Mouse (Mus musculus) lung, embryonic 16.5 days (tissue): ENCODE results near the gene Pfn4. TPM values are rescaled to one million over a fixed set of nuclear protein-coding genes. Genes with fewer than 3 reads are reported as not detected.
A peak's percentile ranks its signal among the peaks of the same experiment; 100 is the strongest.

ENCODE experiments used
- ATAC-seq: fragments of 200-750 bp; cut with Nextera tagmentation; 2 replicates; pipeline ENCODE4 v1.8.0; 2017; ENCODE audit warnings: low read depth, mild to moderate bottlenecking, moderate library complexity
- H3K27ac ChIP-seq: fragments of 300-500 bp; sonication (generic); 2 replicates; pipeline ENCODE4 v1.5.1; 2014; ENCODE audit warnings: mild to moderate bottlenecking, control low read depth, low read length
- H3K27me3 ChIP-seq: fragments of 300-500 bp; sonication (generic); 2 replicates; pipeline ENCODE4 v1.6.1; 2014; ENCODE audit warnings: low read depth, low read length, mixed read lengths; ENCODE audit not compliant: control insufficient read depth, insufficient read depth
- H3K36me3 ChIP-seq: fragments of 300-500 bp; sonication (generic); 2 replicates; pipeline ENCODE4 v1.6.1; 2014; ENCODE audit warnings: low read length; ENCODE audit not compliant: control insufficient read depth, insufficient read depth
- H3K4me1 ChIP-seq: fragments of 300-500 bp; sonication (generic); replicated peaks from 2 replicates; pipeline ENCODE4 v1.6.1; 2014; ENCODE audit warnings: low read length, mixed read lengths; ENCODE audit not compliant: control insufficient read depth, insufficient read depth
- H3K4me2 ChIP-seq: fragments of 300-500 bp; sonication (generic); 2 replicates; pipeline ENCODE4 v1.6.1; 2014; ENCODE audit warnings: low read depth, low read length, control low read depth
- H3K4me3 ChIP-seq: fragments of 300-500 bp; sonication (generic); 2 replicates; pipeline ENCODE4 v1.5.1; 2014; ENCODE audit warnings: mild to moderate bottlenecking, low read length, control low read depth
- H3K9ac ChIP-seq: fragments of 300-500 bp; sonication (generic); 2 replicates; pipeline ENCODE4 v1.6.1; 2014; ENCODE audit warnings: low read length, control low read depth
- H3K9me3 ChIP-seq: fragments of 300-500 bp; sonication (generic); 2 replicates; pipeline ENCODE4 v1.6.1; 2016; ENCODE audit warnings: low read length; ENCODE audit not compliant: control insufficient read depth
- WGBS: fragments of 180-500 bp; shearing (Covaris S2); extraction: QIAGEN DNeasy Blood & Tissue Kit; methylation state at CpG from one replicate; pipeline ENCODE4 v1.1.7; 2014; 5-methylcytosine and 5-hydroxymethylcytosine counted together
- polyA plus RNA-seq: library from polyadenylated mRNA; unstranded; fragments of >200 nt; fragmentation: Nextera tagmentation; extraction: Ambion mirVana; gene quantifications from 2 replicates; pipeline ENCODE4 v1.2.1, GENCODE M21; 2015

Gene Pfn4
- polyA plus RNA-seq = 2.0 and 2.3 TPM in 2 replicates

- H3K9ac ChIP-seq = peak within 1 kb of the TSS; percentile 90
- H3K4me1 ChIP-seq = no peaks in the 10 kb centered on the region; the same call in 1 of the 2 replicates
- peak within 1 kb of the TSS; percentile 94 for H3K4me2 ChIP-seq
- H3K4me3 ChIP-seq = peak within 1 kb of the TSS; percentile 81
- 1% methylated on average over 61 of the region's 61 CpGs for WGBS
- H3K9me3 ChIP-seq = no peaks in the 10 kb centered on the region
- H3K27me3 ChIP-seq = no peaks in the 10 kb centered on the region
- H3K27ac ChIP-seq = peak within 1 kb of the TSS; percentile 90
- peak; percentile 99 for ATAC-seq
- H3K36me3 ChIP-seq = no peaks in the 10 kb centered on the region
These were observed at the start of gene Pfn4, which contains the start of gene Fam228b for GRCm38 (mm10) chr12:4768492-4769332. TSS of gene Pfn4 (plus strand) at chr12:4769022. TSS of gene Fam228b (minus strand) at chr12:4769267.

GRCm38 (mm10) chr12:4719066-4719761 lies 49.6 kb upstream of the Pfn4 start:
- 58% methylated on average over 13 of the region's 13 CpGs for WGBS
- Histone ChIP-seq H3K27me3 (no peaks in the 10 kb centered on the region), H3K4me1 (no peaks in the 10 kb centered on the region), H3K27ac (no peak overlapping the region), H3K4me3 (no peak overlapping the region), H3K9ac (no peak overlapping the region), H3K4me2 (no peak overlapping the region), H3K9me3 (no peaks in the 10 kb centered on the region), H3K36me3 (no peaks in the 10 kb centered on the region)
- no peak for ATAC-seq

- Histone ChIP-seq H3K36me3 (no peaks in the 10 kb centered on the region), H3K9me3 (no peaks in the 10 kb centered on the region), H3K4me3 (no peak overlapping the region), H3K4me1 (no peaks in the 10 kb centered on the region), H3K9ac (no peak overlapping the region), H3K27me3 (no peaks in the 10 kb centered on the region), H3K27ac (no peak overlapping the region), H3K4me2 (no peak overlapping the region)
- ATAC-seq = no peak
- WGBS = 68% methylated on average over 17 of the region's 17 CpGs
These were observed 48.8 kb upstream of the Pfn4 start for GRCm38 (mm10) chr12:4719762-4720754.

GRCm38 (mm10) chr12:4729165-4729564 lies 39.7 kb upstream of the Pfn4 start:
- no peak for ATAC-seq

GRCm38 (mm10) chr12:4731629-4732028 lies 37.2 kb upstream of the Pfn4 start:
- Histone ChIP-seq H3K36me3 (no peaks in the 10 kb centered on the region), H3K4me2 (no peak overlapping the region), H3K4me3 (no peak overlapping the region), H3K4me1 (0 out of 2 replicates have a peak, but pooled peaks cover 4% of the 10 kb centered on the region), H3K9ac (no peak overlapping the region), H3K27ac (no peak overlapping the region), H3K27me3 (no peaks in the 10 kb centered on the region), H3K9me3 (no peaks in the 10 kb centered on the region; the same call in 1 of the 2 replicates)
- WGBS = 47% methylated on average over 4 of the region's 4 CpGs
- peak; percentile 41; the same call in 1 of the 2 replicates for ATAC-seq

More at GRCm38 (mm10) chr12:4729165-4729564, 39.7 kb upstream of the Pfn4 start:
- no peak overlapping the region for H3K4me2 ChIP-seq
- 0 out of 2 replicates have a peak, but pooled peaks cover 4% of the 10 kb centered on the region for H3K4me1 ChIP-seq
- no peaks in the 10 kb centered on the region for H3K27me3 ChIP-seq
- H3K9me3 ChIP-seq = no peaks in the 10 kb centered on the region; the same call in 1 of the 2 replicates
- 87% methylated on average over 3 of the region's 3 CpGs for WGBS
- no peaks in the 10 kb centered on the region for H3K36me3 ChIP-seq
- H3K27ac ChIP-seq = no peak overlapping the region
- no peak overlapping the region for H3K4me3 ChIP-seq
- no peak overlapping the region for H3K9ac ChIP-seq

GRCm38 (mm10) chr12:4732332-4732731 lies 36.5 kb upstream of the Pfn4 start:
- Histone ChIP-seq H3K27me3 (no peaks in the 10 kb centered on the region), H3K9me3 (no peaks in the 10 kb centered on the region; the same call in 1 of the 2 replicates), H3K36me3 (no peaks in the 10 kb centered on the region), H3K4me2 (no peak overlapping the region), H3K9ac (no peak overlapping the region), H3K4me3 (no peak overlapping the region), H3K27ac (no peak overlapping the region), H3K4me1 (0 out of 2 replicates have a peak, but pooled peaks cover 4% of the 10 kb centered on the region)
- no peak for ATAC-seq
- WGBS = 48% methylated on average over 4 of the region's 4 CpGs

- H3K9me3 ChIP-seq = no peaks in the 10 kb centered on the region
- no peaks in the 10 kb centered on the region for H3K36me3 ChIP-seq
- no peak within 1 kb of the TSS for H3K4me2 ChIP-seq
- no peak within 1 kb of the TSS for H3K27ac ChIP-seq
- no peaks in the 10 kb centered on the region for H3K4me1 ChIP-seq
- 90% methylated on average over 18 of the region's 18 CpGs for WGBS
- no peak within 1 kb of the TSS for H3K4me3 ChIP-seq
- no peak for ATAC-seq
- H3K27me3 ChIP-seq = no peaks in the 10 kb centered on the region
- no peak within 1 kb of the TSS for H3K9ac ChIP-seq
These were observed 30.7 kb upstream of the Pfn4 start, which contains the start of gene Fam228a for GRCm38 (mm10) chr12:4738031-4738576. TSS of gene Fam228a (minus strand) at chr12:4738430.

GRCm38 (mm10) chr12:4740823-4741222 lies 28.0 kb upstream of the Pfn4 start:
- Histone ChIP-seq H3K9me3 (no peaks in the 10 kb centered on the region), H3K27ac (no peak overlapping the region), H3K27me3 (no peaks in the 10 kb centered on the region), H3K4me2 (no peak overlapping the region), H3K36me3 (no peaks in the 10 kb centered on the region), H3K4me3 (no peak overlapping the region), H3K4me1 (no peaks in the 10 kb centered on the region), H3K9ac (no peak overlapping the region)
- 71% methylated on average over 7 of the region's 7 CpGs for WGBS
- no peak for ATAC-seq
